Mouse (Mus musculus) embryonic facial prominence, embryonic 14.5 days (tissue): ENCODE data around the gene Notum. TPM values are rescaled to one million over a fixed set of nuclear protein-coding genes. Genes with fewer than 3 reads are reported as not detected.
"Not testable (repeated sequence)": the region's sequence is repeated elsewhere in the genome, so short reads cannot be mapped to it uniquely, and the experiment has no call there.

Experiments
- ATAC-seq: fragments of 200-750 bp; cut with Nextera tagmentation; 2 replicates; pipeline ENCODE4 v1.8.0; 2017; ENCODE audit warnings: low read depth, moderate number of reproducible peaks, moderate TSS enrichment
- DNase-seq: peaks from one replicate; pipeline ENCODE4 v3.0.0-alpha.2; 2015; ENCODE audit warnings: low spot score
- H3K27ac ChIP-seq: fragments of 300-500 bp; sonication (generic); replicated peaks from 2 replicates; pipeline ENCODE4 v1.5.1; 2014; ENCODE audit warnings: low read depth, mild to moderate bottlenecking, low read length, moderate library complexity
- H3K27me3 ChIP-seq: fragments of 300-500 bp; sonication (generic); replicated peaks from 2 replicates; pipeline ENCODE4 v1.6.1; 2014; ENCODE audit warnings: low read length; ENCODE audit not compliant: control insufficient read depth, insufficient read depth
- H3K36me3 ChIP-seq: fragments of 300-500 bp; sonication (generic); 2 replicates; pipeline ENCODE4 v1.6.1; 2014; ENCODE audit warnings: low read length, mixed read lengths; ENCODE audit not compliant: control insufficient read depth, insufficient read depth
- H3K4me1 ChIP-seq: fragments of 300-500 bp; sonication (generic); 2 replicates; pipeline ENCODE4 v1.6.1; 2014; ENCODE audit warnings: antibody characterized with exemption, low read length; ENCODE audit not compliant: control insufficient read depth, insufficient read depth
- H3K4me2 ChIP-seq: fragments of 300-500 bp; sonication (generic); 2 replicates; pipeline ENCODE4 v1.6.1; 2014; ENCODE audit warnings: low read depth, mild to moderate bottlenecking, low read length, moderate library complexity, mixed read lengths
- H3K4me3 ChIP-seq: fragments of 300-500 bp; sonication (generic); 2 replicates; pipeline ENCODE4 v1.5.1; 2014; ENCODE audit warnings: low read depth, mild to moderate bottlenecking, low read length
- H3K9ac ChIP-seq: fragments of 300-500 bp; sonication (generic); 2 replicates; pipeline ENCODE4 v1.6.1; 2014; ENCODE audit warnings: low read depth, mild to moderate bottlenecking, low read length, moderate library complexity, mixed read lengths
- H3K9me3 ChIP-seq: fragments of 300-500 bp; sonication (generic); 2 replicates; pipeline ENCODE4 v1.6.1; 2016; ENCODE audit warnings: low read length; ENCODE audit not compliant: control insufficient read depth
- WGBS: fragments of 180-500 bp; shearing (Covaris S2); extraction: QIAGEN DNeasy Blood & Tissue Kit; methylation state at CpG from one replicate; pipeline ENCODE4 v1.1.7; 2014; 5-methylcytosine and 5-hydroxymethylcytosine counted together
- polyA plus RNA-seq: library from polyadenylated mRNA; unstranded; fragments of >200 nt; fragmentation: Nextera tagmentation; extraction: Ambion mirVana; gene quantifications from 2 replicates; pipeline ENCODE4 v1.2.1, GENCODE M21; 2014

Gene Notum
- polyA plus RNA-seq, 1 experiment from 2014 or later, result 3.6 TPM

GRCm38 (mm10) chr11:120684086-120684485 lies 23.1 kb upstream of the Notum start:
- 62% methylated on average over 2 of the region's 2 CpGs for WGBS
- Histone ChIP-seq H3K36me3 (peaks cover 52% of the 10 kb centered on the region), H3K27ac (no peak overlapping the region), H3K9ac (no peak overlapping the region), H3K4me2 (no peak overlapping the region), H3K27me3 (no peaks in the 10 kb centered on the region), H3K9me3 (no peaks in the 10 kb centered on the region), H3K4me3 (no peak overlapping the region), H3K4me1 (0 out of 2 replicates have a peak, but pooled peaks cover 5% of the 10 kb centered on the region)
- ATAC-seq (no peak), DNase-seq (no peak)

- ATAC-seq (no peak), DNase-seq (no peak)
- Histone ChIP-seq H3K27ac (no peak overlapping the region), H3K4me2 (no peak overlapping the region), H3K4me1 (0 out of 2 replicates have a peak, but pooled peaks cover 5% of the 10 kb centered on the region), H3K9ac (no peak overlapping the region), H3K4me3 (no peak overlapping the region), H3K27me3 (no peaks in the 10 kb centered on the region), H3K9me3 (no peaks in the 10 kb centered on the region), H3K36me3 (peaks cover 51% of the 10 kb centered on the region)
- WGBS, result 88% methylated on average over 3 of the region's 3 CpGs
Observed at GRCm38 (mm10) chr11:120683536-120683935, 22.6 kb upstream of the Notum start.

- no peaks in the 10 kb centered on the region for H3K9me3 ChIP-seq
- ATAC-seq (no peak), DNase-seq (no peak)
- no peak overlapping the region for H3K27ac ChIP-seq
- H3K4me3 ChIP-seq, result no peak overlapping the region
- H3K27me3 ChIP-seq, result no peaks in the 10 kb centered on the region
- H3K4me1 ChIP-seq, result 0 out of 2 replicates have a peak, but pooled peaks cover 5% of the 10 kb centered on the region
- no peak overlapping the region for H3K4me2 ChIP-seq
- no peak overlapping the region for H3K9ac ChIP-seq
- peaks cover 56% of the 10 kb centered on the region for H3K36me3 ChIP-seq
- 91% methylated on average over 5 of the region's 5 CpGs for WGBS
Observed at GRCm38 (mm10) chr11:120682683-120683082, 21.7 kb upstream of the Notum start.

- no peaks in the 10 kb centered on the region for H3K9me3 ChIP-seq
- no peak overlapping the region for H3K27ac ChIP-seq
- 57% methylated on average over 3 of the region's 3 CpGs for WGBS
- H3K9ac ChIP-seq, result no peak overlapping the region
- H3K4me3 ChIP-seq, result no peak overlapping the region
- H3K36me3 ChIP-seq, result peaks cover 55% of the 10 kb centered on the region
- no peak for DNase-seq
- ATAC-seq, result no peak
- H3K4me2 ChIP-seq, result no peak overlapping the region
- no peaks in the 10 kb centered on the region for H3K4me1 ChIP-seq
- no peaks in the 10 kb centered on the region for H3K27me3 ChIP-seq
Observed at GRCm38 (mm10) chr11:120679909-120680308, 18.9 kb upstream of the Notum start.

GRCm38 (mm10) chr11:120676951-120677350 lies 16.0 kb upstream of the Notum start:
- DNase-seq (no peak), ATAC-seq (no peak)
- Histone ChIP-seq H3K36me3 (peaks cover 47% of the 10 kb centered on the region), H3K4me2 (no peak overlapping the region), H3K27me3 (no peaks in the 10 kb centered on the region), H3K4me3 (no peak overlapping the region), H3K9ac (no peak overlapping the region), H3K4me1 (peaks cover 11% of the 10 kb centered on the region; the same call in 1 of the 2 replicates), H3K9me3 (no peaks in the 10 kb centered on the region), H3K27ac (no peak overlapping the region)
- WGBS, result 88% methylated on average over 4 of the region's 4 CpGs

- WGBS, result 82% methylated on average over 4 of the region's 5 CpGs
- H3K4me2 ChIP-seq, DNase-seq, H3K27me3 ChIP-seq, H3K27ac ChIP-seq, H3K9me3 ChIP-seq, H3K4me3 ChIP-seq, H3K9ac ChIP-seq, ATAC-seq: not testable (repeated sequence)
- H3K4me1 ChIP-seq, result peaks cover 11% of the 10 kb centered on the region; the same call in 1 of the 2 replicates
- H3K36me3 ChIP-seq, result peaks cover 40% of the 10 kb centered on the region
Observed at GRCm38 (mm10) chr11:120675875-120676274, 14.9 kb upstream of the Notum start.

- peak overlapping the region; percentile 78 for H3K4me3 ChIP-seq
- H3K9me3 ChIP-seq, result no peaks in the 10 kb centered on the region
- ATAC-seq (peak; percentile 5; the same call in 1 of the 2 replicates), DNase-seq (no peak)
- H3K4me1 ChIP-seq, result peaks cover 11% of the 10 kb centered on the region; the same call in 1 of the 2 replicates
- 39% methylated on average over 12 of the region's 12 CpGs for WGBS
- H3K36me3 ChIP-seq, result peaks cover 20% of the 10 kb centered on the region
- no peaks in the 10 kb centered on the region for H3K27me3 ChIP-seq
- H3K9ac ChIP-seq, result peak overlapping the region; percentile 84
- peak overlapping the region; percentile 88 for H3K27ac ChIP-seq
- peak overlapping the region; percentile 71 for H3K4me2 ChIP-seq
Observed at GRCm38 (mm10) chr11:120673594-120674122, 12.7 kb upstream of the Notum start.

- peaks cover 13% of the 10 kb centered on the region; the same call in 1 of the 2 replicates for H3K36me3 ChIP-seq
- peak within 1 kb of the TSS; percentile 88 for H3K27ac ChIP-seq
- 1% methylated on average over 51 of the region's 83 CpGs for WGBS
- DNase-seq (peak; percentile 98), ATAC-seq (peak; percentile 98)
- H3K4me3 ChIP-seq, result peak within 1 kb of the TSS; percentile 78
- H3K9ac ChIP-seq, result peak within 1 kb of the TSS; percentile 84
- peak within 1 kb of the TSS; percentile 71 for H3K4me2 ChIP-seq
- no peaks in the 10 kb centered on the region for H3K27me3 ChIP-seq
- H3K4me1 ChIP-seq, result peaks cover 11% of the 10 kb centered on the region; the same call in 1 of the 2 replicates
- no peaks in the 10 kb centered on the region for H3K9me3 ChIP-seq
Observed at GRCm38 (mm10) chr11:120672687-120673593, 12.0 kb upstream of the Notum start, which contains the start of gene Aspscr1. Aspscr1 (plus strand) TSS chr11:120672973.
